ENCODE assay signal across 9 mouse cellular contexts in the genomic region with DNA sequence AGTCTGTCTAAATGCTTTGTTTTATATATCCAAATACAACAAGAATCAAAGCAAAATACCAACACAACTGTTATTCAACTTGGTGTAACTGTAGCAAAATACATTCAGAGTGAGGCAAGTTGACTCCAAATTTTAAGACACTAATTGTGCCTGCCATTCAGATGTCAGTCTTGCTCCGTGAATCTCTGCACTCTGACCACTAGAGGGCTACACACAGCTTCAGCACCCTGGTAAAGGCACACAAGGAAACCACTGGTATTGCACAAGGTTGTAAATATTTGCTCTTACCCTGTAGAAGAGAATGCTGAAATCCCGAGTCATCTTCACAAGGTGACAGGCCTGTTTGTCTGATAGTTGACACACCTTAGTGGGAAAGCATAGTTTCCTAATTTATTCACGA. TPM values are rescaled to one million over a fixed set of nuclear protein-coding genes. Genes with fewer than 3 reads are reported as not detected.
A peak's percentile ranks its signal among the peaks of the same experiment; 100 is the strongest.
DNase-seq lines count a peak whose midpoint lies in the region; ATAC-seq and TF ChIP-seq lines count a peak whose summit lies in the region.
"Had no signal": no experiment of that assay in that cellular context is flagged by ENCODE, and none has a peak within 500 bp of the region (broad histone marks: within the 10 kb centered on the region; RNA-seq: fewer than 3 reads in every experiment).

No protein-coding gene starts in this region.

- no peaks in the 10 kb centered on the region for H3K9me3 ChIP-seq in forebrain, embryonic 15.5 days
- H3K9me3 ChIP-seq in midbrain, postnatal 0 days (ENCODE audit: low read length): no peaks in the 10 kb centered on the region

- H3K36me3 ChIP-seq in forebrain, embryonic 15.5 days: no peaks in the 10 kb centered on the region
- H3K36me3 ChIP-seq in midbrain, postnatal 0 days (ENCODE audit: insufficient read depth, low read length): no peaks in the 10 kb centered on the region

- DNase-seq in cerebellum, adult 9-10 months: peak; percentile 13
- no peak for DNase-seq in cerebellum, adult 8-10 months
- peak; percentile 70 for DNase-seq in A20 (ENCODE audit: low read depth, low spot score)
- DNase-seq in adrenal gland, postnatal 36 days: peak; percentile 15 to 29
- peak; percentile 29 to 44 for DNase-seq in kidney, postnatal 36 days
- DNase-seq in midbrain, postnatal 0 days (ENCODE audit: low spot score): peak; percentile 23
- no peak for DNase-seq in right cerebral cortex, postnatal 25 days

- H3K27ac ChIP-seq in forebrain, embryonic 15.5 days (replicated peaks): no peak overlapping the region
- H3K27ac ChIP-seq in midbrain, postnatal 0 days (ENCODE audit: low read depth, low read length): no peak overlapping the region
- H3K27ac ChIP-seq: macrophage had no signal

- no peak overlapping the region for H3K9ac ChIP-seq in forebrain, embryonic 15.5 days (replicated peaks)
- H3K9ac ChIP-seq in midbrain, postnatal 0 days (replicated peaks; ENCODE audit: low read length, poor library complexity, severe bottlenecking): no peak overlapping the region

- peak; percentile 69; the same call in 1 of the 2 replicates for ATAC-seq in forebrain, embryonic 15.5 days (replicated peaks)
- no peak for ATAC-seq in midbrain, postnatal 0 days (ENCODE audit: low FRiP score)

- no peak overlapping the region for H3K4me2 ChIP-seq in forebrain, embryonic 15.5 days (replicated peaks)
- no peak overlapping the region for H3K4me2 ChIP-seq in midbrain, postnatal 0 days (ENCODE audit: low read depth, low read length, poor library complexity, severe bottlenecking)

- WGBS in forebrain, embryonic 15.5 days: 46% methylated on average over 3 of the region's 3 CpGs
- WGBS in midbrain, postnatal 0 days: 48% methylated on average over 3 of the region's 3 CpGs

- H3K4me3 ChIP-seq in forebrain, embryonic 15.5 days: no peak overlapping the region
- no peak overlapping the region for H3K4me3 ChIP-seq in midbrain, postnatal 0 days (ENCODE audit: low read depth, low read length)

- H3K27me3 ChIP-seq in forebrain, embryonic 15.5 days: no peaks in the 10 kb centered on the region
- no peaks in the 10 kb centered on the region for H3K27me3 ChIP-seq in midbrain, postnatal 0 days (ENCODE audit: insufficient read depth, low read length)

- H3K4me1 ChIP-seq in forebrain, embryonic 15.5 days: no peaks in the 10 kb centered on the region
- H3K4me1 ChIP-seq in midbrain, postnatal 0 days (ENCODE audit: insufficient read depth, low read length): no peaks in the 10 kb centered on the region

- TF ChIP-seq CTCF in midbrain, postnatal 0 days (IDR thresholded peaks at IDR 0.05): peak; percentile 77

RNA-seq across cellular contexts. Expression of gene Neil3, which starts 31.8 kb away (rescaled TPM):
- total RNA-seq in adrenal gland, postnatal 36 days (2021): 1 to 10 TPM; 1.8 to 1.9 TPM
- 16.0 and 17.0 TPM in 2 replicates for polyA plus RNA-seq in forebrain, embryonic 15.5 days (2015; fragmentation: Nextera tagmentation; extraction: Ambion mirVana)
- 0.66 and 5.2 TPM in 2 replicates for total RNA-seq in midbrain, postnatal 0 days (2014; rRNA removed)
- polyA plus RNA-seq in midbrain, postnatal 0 days (2015; fragmentation: Nextera tagmentation; extraction: Ambion mirVana): 1.9 and 2.0 TPM in 2 replicates

Comparison
In these comparisons a context has a peak if more than half of its experiments do, and no peak if none do; other contexts are left out.
1. DNase-seq: peak in cerebellum, adult 9-10 months (single experiment), A20 (single experiment), adrenal gland, postnatal 36 days (2 of 2), kidney, postnatal 36 days (2 of 2) and midbrain, postnatal 0 days (single experiment); none in cerebellum, adult 8-10 months (single experiment) and right cerebral cortex, postnatal 25 days (single experiment).